Mouse (Mus musculus): ENCODE results near the gene Rpl19. TPM values are rescaled to one million over a fixed set of nuclear protein-coding genes. Genes with fewer than 3 reads are reported as not detected.

Gene Rpl19
- polyA plus RNA-seq, 2 experiments, result 1,199 to 1,869 TPM

DNA sequence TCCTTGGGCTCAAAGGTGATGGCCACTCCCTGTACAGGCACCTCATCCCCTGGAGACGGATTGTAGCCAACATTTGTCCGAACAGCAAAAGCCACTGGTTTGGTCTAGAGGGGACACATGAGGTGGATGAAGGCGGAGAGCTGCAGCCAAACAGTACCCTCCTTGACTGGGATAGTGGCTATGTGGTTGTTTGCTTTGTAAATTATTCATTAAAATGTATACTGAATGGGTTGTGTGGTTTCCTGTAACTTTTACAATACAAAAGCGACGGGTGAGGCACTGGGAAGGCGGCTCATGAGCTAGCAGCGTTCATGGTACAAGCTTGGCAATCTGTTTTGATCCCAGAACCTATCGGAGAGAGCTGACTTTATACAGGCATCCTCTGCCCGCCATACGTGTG lies 13.7 kb upstream of the Rpl19 start:
- TF ChIP-seq POLR2A (IDR thresholded peaks at IDR 0.05; ENCODE audit: borderline replicate concordance, extremely low read depth, insufficient read depth, insufficient read length), result no peak
- Histone ChIP-seq H3K4me3 (replicated peaks; ENCODE audit: low read length) (no peak overlapping the region), H3K27ac (replicated peaks; ENCODE audit: low read depth, low read length) (no peak overlapping the region), H3K9me3 (ENCODE audit: control insufficient read depth, low read length) (no peaks in the 10 kb centered on the region), H3K4me1 (ENCODE audit: control insufficient read depth, insufficient read depth, low read length) (no peaks in the 10 kb centered on the region), H3K4me2 (replicated peaks; ENCODE audit: low read depth, low read length, severe bottlenecking) (no peak overlapping the region), H3K27me3 (ENCODE audit: control insufficient read depth, insufficient read depth, low read length) (no peaks in the 10 kb centered on the region), H3K9ac (ENCODE audit: low read depth, low read length, severe bottlenecking) (no peak overlapping the region), H3K36me3 (ENCODE audit: control insufficient read depth, insufficient read depth, low read length) (peaks cover 90% of the 10 kb centered on the region)
- no peak for ATAC-seq (ENCODE audit: low FRiP score, low read depth)
- no peak for DNase-seq (ENCODE audit: low spot score)
- WGBS, result 83% methylated on average over 10 of the region's 10 CpGs

DNA sequence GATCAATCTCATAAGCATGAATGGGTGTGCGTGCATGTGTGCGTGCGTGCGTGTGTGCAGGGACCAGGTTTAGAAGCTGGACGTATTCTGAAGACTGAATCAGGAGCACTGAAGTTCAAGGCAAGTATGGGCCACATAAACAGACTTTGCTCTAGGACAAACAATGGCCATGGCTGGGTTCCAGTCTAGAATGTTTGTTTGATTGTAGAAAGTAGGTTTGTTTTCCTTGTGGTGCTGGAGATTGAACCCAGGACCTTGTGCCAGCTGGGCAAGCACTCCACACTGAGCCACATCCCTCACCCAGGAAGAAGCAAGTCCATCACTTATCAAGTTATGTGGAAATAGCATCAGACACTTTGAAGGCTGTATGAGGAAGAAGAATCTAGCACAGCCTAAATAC lies 10.3 kb upstream of the Rpl19 start:
- Histone ChIP-seq H3K27me3 (ENCODE audit: control insufficient read depth, insufficient read depth, low read length) (no peaks in the 10 kb centered on the region), H3K27ac (replicated peaks; ENCODE audit: low read depth, low read length) (no peak overlapping the region), H3K4me1 (ENCODE audit: control insufficient read depth, insufficient read depth, low read length) (peaks cover 12% of the 10 kb centered on the region), H3K4me3 (replicated peaks; ENCODE audit: low read length) (no peak overlapping the region), H3K36me3 (ENCODE audit: control insufficient read depth, insufficient read depth, low read length) (peaks cover 71% of the 10 kb centered on the region), H3K4me2 (replicated peaks; ENCODE audit: low read depth, low read length, severe bottlenecking) (no peak overlapping the region), H3K9ac (ENCODE audit: low read depth, low read length, severe bottlenecking) (no peak overlapping the region), H3K9me3 (ENCODE audit: control insufficient read depth, low read length) (no peaks in the 10 kb centered on the region)
- WGBS, result 96% methylated on average over 5 of the region's 5 CpGs
- TF ChIP-seq POLR2A (IDR thresholded peaks at IDR 0.05; ENCODE audit: borderline replicate concordance, extremely low read depth, insufficient read depth, insufficient read length), result no peak
- no peak for DNase-seq (ENCODE audit: low spot score)
- ATAC-seq (ENCODE audit: low FRiP score, low read depth), result no peak

DNA sequence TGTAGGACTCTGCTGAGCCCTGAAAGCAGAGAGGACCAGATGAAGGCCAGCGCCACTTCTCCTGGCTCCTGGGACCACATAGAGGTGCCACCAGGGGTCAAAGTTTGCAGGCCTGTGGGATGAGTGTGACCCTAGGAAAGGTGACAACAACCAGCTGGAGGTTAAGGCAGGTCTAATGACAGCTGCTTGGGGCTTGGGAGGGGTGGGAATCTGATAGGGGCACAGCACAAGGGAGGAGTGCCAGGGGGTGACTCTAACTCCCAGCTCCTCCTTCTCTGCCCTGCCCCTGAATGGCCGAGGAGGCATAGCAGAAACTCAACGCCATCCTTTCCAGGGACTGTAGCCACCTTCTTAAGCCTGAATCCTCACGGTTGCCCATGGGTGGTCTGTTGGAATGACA lies 9.7 kb upstream of the Rpl19 start:
- Histone ChIP-seq H3K9ac (ENCODE audit: low read depth, low read length, severe bottlenecking) (no peak overlapping the region), H3K4me3 (replicated peaks; ENCODE audit: low read length) (no peak overlapping the region), H3K4me2 (replicated peaks; ENCODE audit: low read depth, low read length, severe bottlenecking) (no peak overlapping the region), H3K27ac (replicated peaks; ENCODE audit: low read depth, low read length) (no peak overlapping the region), H3K27me3 (ENCODE audit: control insufficient read depth, insufficient read depth, low read length) (no peaks in the 10 kb centered on the region), H3K36me3 (ENCODE audit: control insufficient read depth, insufficient read depth, low read length) (peaks cover 65% of the 10 kb centered on the region), H3K9me3 (ENCODE audit: control insufficient read depth, low read length) (no peaks in the 10 kb centered on the region), H3K4me1 (ENCODE audit: control insufficient read depth, insufficient read depth, low read length) (peaks cover 17% of the 10 kb centered on the region)
- no peak for ATAC-seq (ENCODE audit: low FRiP score, low read depth)
- no peak for DNase-seq (ENCODE audit: low spot score)
- WGBS, result 56% methylated on average over 4 of the region's 4 CpGs
- no peak for TF ChIP-seq POLR2A (IDR thresholded peaks at IDR 0.05; ENCODE audit: borderline replicate concordance, extremely low read depth, insufficient read depth, insufficient read length)

GRCm38 (mm10) chr11:98018222-98018621 lies 8.3 kb upstream of the Rpl19 start:
- 50% methylated on average over 6 of the region's 6 CpGs for WGBS
- no peak for ATAC-seq (ENCODE audit: low FRiP score, low read depth)
- peaks cover 53% of the 10 kb centered on the region for H3K36me3 ChIP-seq (ENCODE audit: control insufficient read depth, insufficient read depth, low read length)

GRCm38 (mm10) chr11:98018858-98019641 lies 7.5 kb upstream of the Rpl19 start:
- H3K27me3 ChIP-seq (ENCODE audit: control insufficient read depth, insufficient read depth, low read length), result no peaks in the 10 kb centered on the region
- peaks cover 22% of the 10 kb centered on the region for H3K4me1 ChIP-seq (ENCODE audit: control insufficient read depth, insufficient read depth, low read length)
- DNase-seq (ENCODE audit: low spot score) (no peak), ATAC-seq (ENCODE audit: low FRiP score, low read depth) (no peak)
- no peaks in the 10 kb centered on the region for H3K9me3 ChIP-seq (ENCODE audit: control insufficient read depth, low read length)
- H3K36me3 ChIP-seq (ENCODE audit: control insufficient read depth, insufficient read depth, low read length), result peaks cover 45% of the 10 kb centered on the region
- no peak overlapping the region for H3K27ac ChIP-seq (replicated peaks; ENCODE audit: low read depth, low read length)
- no peak overlapping the region for H3K4me2 ChIP-seq (replicated peaks; ENCODE audit: low read depth, low read length, severe bottlenecking)
- H3K4me3 ChIP-seq (replicated peaks; ENCODE audit: low read length), result no peak overlapping the region
- TF ChIP-seq POLR2A (IDR thresholded peaks at IDR 0.05; ENCODE audit: borderline replicate concordance, extremely low read depth, insufficient read depth, insufficient read length), result no peak
- 59% methylated on average over 10 of the region's 10 CpGs for WGBS
- H3K9ac ChIP-seq (ENCODE audit: low read depth, low read length, severe bottlenecking), result no peak overlapping the region

More at GRCm38 (mm10) chr11:98018222-98018621, 8.3 kb upstream of the Rpl19 start:
- Histone ChIP-seq H3K9me3 (ENCODE audit: control insufficient read depth, low read length) (no peaks in the 10 kb centered on the region), H3K9ac (ENCODE audit: low read depth, low read length, severe bottlenecking) (no peak overlapping the region), H3K27ac (replicated peaks; ENCODE audit: low read depth, low read length) (no peak overlapping the region), H3K27me3 (ENCODE audit: control insufficient read depth, insufficient read depth, low read length) (no peaks in the 10 kb centered on the region), H3K4me3 (replicated peaks; ENCODE audit: low read length) (no peak overlapping the region), H3K4me1 (ENCODE audit: control insufficient read depth, insufficient read depth, low read length) (peaks cover 20% of the 10 kb centered on the region), H3K4me2 (replicated peaks; ENCODE audit: low read depth, low read length, severe bottlenecking) (no peak overlapping the region)
- no peak for DNase-seq (ENCODE audit: low spot score)
- TF ChIP-seq POLR2A (IDR thresholded peaks at IDR 0.05; ENCODE audit: borderline replicate concordance, extremely low read depth, insufficient read depth, insufficient read length), result no peak

Measured in limb, embryonic 14.5 days (tissue).